Mouse (Mus musculus): Measurements from ENCODE around the gene Magi2.

GRCm38 (mm10) chr5:20671826-20672225, 1445.0 kb downstream of the Magi2 start:
- TF ChIP-seq CTCF (IDR thresholded peaks at IDR 0.05; ENCODE audit: low read depth) (no peak), EP300 (IDR thresholded peaks at IDR 0.05; ENCODE audit: low read depth) (no peak)
